Mouse (Mus musculus): ENCODE results near the gene 4930518I15Rik. TPM values are rescaled to one million over a fixed set of nuclear protein-coding genes. Genes with fewer than 3 reads are reported as not detected.
"Not testable (repeated sequence)": the region's sequence is repeated elsewhere in the genome, so short reads cannot be mapped to it uniquely, and the experiment has no call there.

The 4930518I15Rik gene
- polyA plus RNA-seq, 1 experiment from 2014 or later, result 2.4 TPM

DNA sequence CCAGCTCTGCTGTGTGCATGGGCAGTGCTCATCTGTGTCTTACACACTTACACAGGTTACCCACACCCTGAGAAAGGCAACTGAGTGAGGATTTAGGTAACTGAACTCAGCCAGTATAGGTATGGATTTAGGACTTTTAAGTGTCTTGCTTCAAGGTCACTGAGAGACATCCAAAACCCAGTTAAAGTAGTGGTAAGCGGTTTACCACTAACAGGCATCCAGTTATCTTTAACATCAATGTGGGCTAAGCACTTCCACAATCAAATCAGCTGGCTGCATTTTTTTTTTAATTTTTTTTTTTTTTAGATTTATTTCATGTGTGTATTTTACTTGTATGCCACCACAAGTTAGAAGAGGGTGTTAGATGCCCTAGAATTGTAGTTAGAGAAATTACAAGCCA lies 1.4 kb downstream of the 4930518I15Rik start:
- WGBS, result 92% methylated on average over 1 of the region's 1 CpGs
- Histone ChIP-seq H3K9me3 (ENCODE audit: control insufficient read depth, low read length) (no peaks in the 10 kb centered on the region), H3K27ac (replicated peaks) (no peak overlapping the region), H3K27me3 (ENCODE audit: control insufficient read depth, insufficient read depth, low read length) (no peaks in the 10 kb centered on the region), H3K4me1 (replicated peaks; ENCODE audit: control insufficient read depth, insufficient read depth) (no peaks in the 10 kb centered on the region), H3K4me2 (replicated peaks; ENCODE audit: low read depth) (no peak overlapping the region), H3K36me3 (ENCODE audit: control insufficient read depth, insufficient read depth, low read length) (no peaks in the 10 kb centered on the region; the same call in 1 of the 2 replicates), H3K4me3 (ENCODE audit: low read depth, low read length) (no peak overlapping the region), H3K9ac (ENCODE audit: low read length) (no peak overlapping the region)
- TF ChIP-seq CTCF (IDR thresholded peaks at IDR 0.05; ENCODE audit: low read depth) (no peak), EP300 (optimal IDR thresholded peaks at IDR 0.05) (no peak)
- no peak for ATAC-seq (ENCODE audit: low FRiP score, low TSS enrichment)
- DNase-seq (ENCODE audit: low spot score), result no peak

DNA sequence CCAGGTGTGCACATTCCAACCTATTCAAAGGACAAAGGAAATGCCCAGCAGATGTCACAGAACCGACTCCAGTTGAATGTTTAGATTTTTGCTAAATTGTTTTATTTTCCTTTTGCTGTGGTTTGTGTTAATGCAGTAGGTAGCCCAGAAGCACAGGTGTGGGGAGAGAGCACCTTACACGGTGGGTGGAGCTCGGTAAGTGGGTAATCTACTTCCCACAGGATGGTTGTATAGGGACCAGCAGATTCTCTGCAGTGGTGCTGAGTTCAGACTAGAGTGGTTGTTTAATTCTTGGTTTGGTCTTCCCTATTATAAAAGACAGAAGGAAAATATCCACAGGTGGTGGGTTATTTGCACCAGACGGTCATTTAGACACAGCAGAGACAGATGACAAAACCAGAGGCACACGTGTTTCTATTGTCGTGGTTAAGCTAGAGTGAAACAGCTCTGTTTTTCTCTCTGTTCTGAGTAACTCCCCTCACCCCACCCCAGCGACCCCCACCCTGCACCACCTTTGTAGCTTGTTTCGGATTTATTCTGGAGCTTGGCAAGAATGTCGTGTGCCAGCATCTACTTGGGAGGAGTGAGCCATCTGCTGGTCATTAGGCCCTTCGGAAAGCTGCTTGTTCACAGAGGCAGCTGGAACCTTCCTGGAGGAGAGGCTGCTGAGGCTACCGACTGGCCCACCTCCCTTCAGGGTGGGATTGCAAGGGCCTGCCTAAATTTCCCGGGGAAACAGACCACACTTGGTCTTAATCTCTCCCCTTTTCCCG lies 3.6 kb downstream of the 4930518I15Rik start:
- H3K4me1 ChIP-seq (replicated peaks; ENCODE audit: control insufficient read depth, insufficient read depth); H3K27ac ChIP-seq (replicated peaks); H3K27me3 ChIP-seq (ENCODE audit: control insufficient read depth, insufficient read depth, low read length); H3K4me3 ChIP-seq (ENCODE audit: low read depth, low read length); H3K4me2 ChIP-seq (replicated peaks; ENCODE audit: low read depth); H3K36me3 ChIP-seq (ENCODE audit: control insufficient read depth, insufficient read depth, low read length); ATAC-seq (ENCODE audit: low FRiP score, low TSS enrichment); H3K9ac ChIP-seq (ENCODE audit: low read length); H3K9me3 ChIP-seq (ENCODE audit: control insufficient read depth, low read length): not testable (repeated sequence)
- TF ChIP-seq CTCF (IDR thresholded peaks at IDR 0.05; ENCODE audit: low read depth), result peak; percentile 76
- peak; percentile 54 for DNase-seq (ENCODE audit: low spot score)
- 35% methylated on average over 13 of the region's 13 CpGs for WGBS

DNA sequence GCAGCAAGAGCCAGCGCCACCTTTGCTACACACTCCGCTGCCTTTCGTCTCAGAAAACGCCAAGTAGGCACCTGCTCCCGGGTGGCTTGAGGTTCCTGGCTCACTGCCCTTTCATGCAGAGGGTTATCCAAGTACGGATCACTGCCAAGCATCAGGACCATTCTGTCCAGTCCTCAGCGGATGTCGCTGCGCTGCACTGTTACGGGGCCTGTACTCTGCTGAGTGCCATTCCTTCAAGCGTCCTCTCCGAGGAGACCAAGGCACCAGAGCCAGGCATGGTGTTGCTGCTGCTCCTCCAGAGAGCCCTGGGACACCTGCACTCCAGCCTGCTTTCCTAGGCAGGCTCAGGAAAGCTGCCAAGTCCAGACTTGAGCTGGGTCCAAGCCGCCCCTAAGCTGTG lies 4.2 kb downstream of the 4930518I15Rik start:
- H3K36me3 ChIP-seq (ENCODE audit: control insufficient read depth, insufficient read depth, low read length); ATAC-seq (ENCODE audit: low FRiP score, low TSS enrichment): not testable (repeated sequence)
- 77% methylated on average over 8 of the region's 13 CpGs for WGBS

DNA sequence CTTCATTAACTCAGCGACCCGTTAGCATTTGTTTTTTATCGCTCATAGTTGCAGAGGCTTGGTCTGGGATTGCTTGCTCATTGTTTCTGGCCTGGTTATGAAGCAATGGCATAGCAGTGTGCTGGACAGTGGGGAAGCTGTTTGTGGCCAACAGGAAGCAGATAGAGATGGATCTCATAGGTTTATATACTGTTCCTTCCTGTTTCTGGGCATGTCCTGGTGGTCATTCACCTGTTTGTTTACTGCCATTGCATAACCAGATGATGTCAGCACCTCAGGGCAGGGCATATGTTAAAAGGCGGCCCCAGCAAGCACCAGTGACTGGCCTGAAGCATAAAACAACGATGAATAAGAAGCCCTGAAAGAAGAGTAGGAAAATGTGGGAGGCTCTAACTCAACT lies 7.2 kb downstream of the 4930518I15Rik start:
- DNase-seq (ENCODE audit: low spot score), result peak; percentile 28
- ATAC-seq (ENCODE audit: low FRiP score, low TSS enrichment), result peak; percentile 69
- 76% methylated on average over 5 of the region's 5 CpGs for WGBS

More for the DNA sequence above, 4.2 kb downstream of the 4930518I15Rik start:
- H3K4me1 ChIP-seq (replicated peaks; ENCODE audit: control insufficient read depth, insufficient read depth); H3K9ac ChIP-seq (ENCODE audit: low read length); DNase-seq (ENCODE audit: low spot score); H3K27ac ChIP-seq (replicated peaks); H3K9me3 ChIP-seq (ENCODE audit: control insufficient read depth, low read length); H3K4me3 ChIP-seq (ENCODE audit: low read depth, low read length); H3K4me2 ChIP-seq (replicated peaks; ENCODE audit: low read depth); H3K27me3 ChIP-seq (ENCODE audit: control insufficient read depth, insufficient read depth, low read length): not testable (repeated sequence)

DNA sequence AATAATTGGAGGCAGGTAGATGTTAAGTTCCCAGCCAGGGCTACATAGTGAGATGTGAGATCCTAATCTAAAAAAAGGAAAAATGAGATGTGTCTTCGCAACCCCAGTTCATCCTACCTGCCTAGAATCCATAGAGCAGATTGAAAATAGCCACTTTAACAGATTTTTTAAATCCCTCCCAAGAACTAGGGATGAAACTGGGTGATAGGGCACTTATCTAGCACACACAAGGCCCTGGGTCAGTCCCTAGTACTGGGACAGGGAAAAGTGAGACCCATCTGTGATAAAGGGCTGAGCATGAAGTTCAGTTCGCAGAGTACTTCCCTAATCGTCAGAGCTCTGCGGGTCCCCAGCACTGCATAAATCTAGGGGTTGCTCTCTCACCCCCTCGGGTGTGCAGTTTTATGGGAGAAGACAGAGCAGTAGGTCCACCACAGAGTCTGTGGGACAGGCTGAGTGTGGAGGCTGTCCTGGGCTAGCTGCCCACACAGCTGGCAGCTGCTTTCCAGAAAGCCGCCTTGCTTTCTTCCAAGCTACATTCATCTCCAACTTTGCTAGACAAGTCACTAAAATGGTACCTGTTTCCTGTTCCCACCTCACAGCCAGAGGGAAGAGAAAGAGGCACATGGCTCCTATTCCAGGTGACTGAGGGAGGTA lies 9.1 kb downstream of the 4930518I15Rik start:
- WGBS, result 72% methylated on average over 6 of the region's 6 CpGs
- no peak for DNase-seq (ENCODE audit: low spot score)
- H3K27ac ChIP-seq (replicated peaks), result no peak overlapping the region
- no peak overlapping the region for H3K9ac ChIP-seq (ENCODE audit: low read length)
- H3K4me2 ChIP-seq (replicated peaks; ENCODE audit: low read depth), result no peak overlapping the region
- H3K36me3 ChIP-seq (ENCODE audit: control insufficient read depth, insufficient read depth, low read length), result no peaks in the 10 kb centered on the region; the same call in 1 of the 2 replicates
- no peak for TF ChIP-seq CTCF (IDR thresholded peaks at IDR 0.05; ENCODE audit: low read depth)
- no peak for TF ChIP-seq EP300 (optimal IDR thresholded peaks at IDR 0.05)
- ATAC-seq (ENCODE audit: low FRiP score, low TSS enrichment), result no peak
- no peaks in the 10 kb centered on the region for H3K27me3 ChIP-seq (ENCODE audit: control insufficient read depth, insufficient read depth, low read length)
- peaks cover 10% of the 10 kb centered on the region; the same call in 1 of the 2 replicates for H3K4me1 ChIP-seq (replicated peaks; ENCODE audit: control insufficient read depth, insufficient read depth)
- no peak overlapping the region for H3K4me3 ChIP-seq (ENCODE audit: low read depth, low read length)
- no peaks in the 10 kb centered on the region for H3K9me3 ChIP-seq (ENCODE audit: control insufficient read depth, low read length)

More for the DNA sequence above, 7.2 kb downstream of the 4930518I15Rik start:
- TF ChIP-seq EP300 (optimal IDR thresholded peaks at IDR 0.05), result no peak
- TF ChIP-seq CTCF (IDR thresholded peaks at IDR 0.05; ENCODE audit: low read depth), result no peak
- Histone ChIP-seq H3K36me3 (ENCODE audit: control insufficient read depth, insufficient read depth, low read length) (no peaks in the 10 kb centered on the region; the same call in 1 of the 2 replicates), H3K4me3 (ENCODE audit: low read depth, low read length) (no peak overlapping the region), H3K27ac (replicated peaks) (no peak overlapping the region), H3K4me2 (replicated peaks; ENCODE audit: low read depth) (no peak overlapping the region), H3K27me3 (ENCODE audit: control insufficient read depth, insufficient read depth, low read length) (no peaks in the 10 kb centered on the region), H3K9me3 (ENCODE audit: control insufficient read depth, low read length) (no peaks in the 10 kb centered on the region), H3K9ac (ENCODE audit: low read length) (no peak overlapping the region), H3K4me1 (replicated peaks; ENCODE audit: control insufficient read depth, insufficient read depth) (peaks cover 3% of the 10 kb centered on the region; the same call in 1 of the 2 replicates)

DNA sequence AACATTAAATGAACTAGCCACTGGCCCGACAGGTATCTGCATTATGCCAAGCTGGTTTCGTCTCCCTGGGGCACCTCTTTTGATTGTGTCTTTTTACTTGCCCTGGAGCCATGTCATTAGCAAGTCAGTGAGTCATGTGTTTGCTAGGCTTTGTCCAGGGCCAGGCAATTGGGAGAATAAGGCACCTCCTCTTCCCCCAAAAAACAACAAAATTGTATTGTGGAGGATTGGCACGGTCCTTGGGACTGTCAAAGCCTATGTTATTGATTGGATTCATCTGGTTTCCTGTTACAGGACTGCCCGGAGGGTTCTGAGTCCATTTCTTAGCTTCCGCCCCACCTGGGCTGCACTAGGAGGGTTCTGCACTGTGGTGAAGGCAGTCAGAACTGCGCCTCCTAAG lies 10.1 kb downstream of the 4930518I15Rik start:
- Histone ChIP-seq H3K27me3 (ENCODE audit: control insufficient read depth, insufficient read depth, low read length) (no peaks in the 10 kb centered on the region), H3K9ac (ENCODE audit: low read length) (no peak overlapping the region), H3K9me3 (ENCODE audit: control insufficient read depth, low read length) (no peaks in the 10 kb centered on the region), H3K36me3 (ENCODE audit: control insufficient read depth, insufficient read depth, low read length) (no peaks in the 10 kb centered on the region; the same call in 1 of the 2 replicates), H3K4me3 (ENCODE audit: low read depth, low read length) (no peak overlapping the region), H3K4me2 (replicated peaks; ENCODE audit: low read depth) (no peak overlapping the region), H3K4me1 (replicated peaks; ENCODE audit: control insufficient read depth, insufficient read depth) (peaks cover 13% of the 10 kb centered on the region; the same call in 1 of the 2 replicates), H3K27ac (replicated peaks) (no peak overlapping the region)
- TF ChIP-seq EP300 (optimal IDR thresholded peaks at IDR 0.05), result no peak
- TF ChIP-seq CTCF (IDR thresholded peaks at IDR 0.05; ENCODE audit: low read depth), result no peak
- no peak for DNase-seq (ENCODE audit: low spot score)
- WGBS, result 50% methylated on average over 6 of the region's 6 CpGs
- ATAC-seq (ENCODE audit: low FRiP score, low TSS enrichment), result no peak; the same call in 1 of the 2 replicates
